Mouse (Mus musculus): ENCODE measurements around the gene Lcp1.

DNA sequence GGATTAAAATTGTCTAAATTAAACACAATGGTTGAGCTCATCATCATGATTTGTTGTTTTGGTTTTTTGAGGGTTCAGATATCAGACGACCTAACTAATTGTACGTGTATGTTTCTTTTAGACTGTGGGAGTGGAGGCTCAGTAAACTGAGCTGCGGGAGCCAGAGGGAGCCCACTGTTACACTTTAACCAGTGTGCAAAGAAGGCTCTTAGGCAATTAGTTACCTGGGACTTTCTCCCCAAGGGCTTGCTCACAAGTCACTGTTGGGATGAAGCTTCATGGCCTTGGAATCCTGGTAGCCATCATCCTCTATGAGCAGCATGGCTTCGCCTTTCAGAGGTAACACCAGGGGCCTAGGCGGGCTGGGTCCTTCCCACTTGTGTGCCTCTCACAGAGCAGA, 111.2 kb downstream of the Lcp1 start, which contains the start of gene Cpb2:
- TF ChIP-seq CTCF (IDR thresholded peaks at IDR 0.05) (no peak), POLR2A (IDR thresholded peaks at IDR 0.05; ENCODE audit: insufficient read depth, low read depth, low read length) (no peak)

All from heart, adult 2 months (tissue).